Mouse (Mus musculus): ENCODE data around the gene Clcnkb. TPM values are rescaled to one million over a fixed set of nuclear protein-coding genes. Genes with fewer than 3 reads are reported as not detected.

Clcnkb gene
- polyA plus RNA-seq, 1 experiment from 2014 or later = not detected

DNA sequence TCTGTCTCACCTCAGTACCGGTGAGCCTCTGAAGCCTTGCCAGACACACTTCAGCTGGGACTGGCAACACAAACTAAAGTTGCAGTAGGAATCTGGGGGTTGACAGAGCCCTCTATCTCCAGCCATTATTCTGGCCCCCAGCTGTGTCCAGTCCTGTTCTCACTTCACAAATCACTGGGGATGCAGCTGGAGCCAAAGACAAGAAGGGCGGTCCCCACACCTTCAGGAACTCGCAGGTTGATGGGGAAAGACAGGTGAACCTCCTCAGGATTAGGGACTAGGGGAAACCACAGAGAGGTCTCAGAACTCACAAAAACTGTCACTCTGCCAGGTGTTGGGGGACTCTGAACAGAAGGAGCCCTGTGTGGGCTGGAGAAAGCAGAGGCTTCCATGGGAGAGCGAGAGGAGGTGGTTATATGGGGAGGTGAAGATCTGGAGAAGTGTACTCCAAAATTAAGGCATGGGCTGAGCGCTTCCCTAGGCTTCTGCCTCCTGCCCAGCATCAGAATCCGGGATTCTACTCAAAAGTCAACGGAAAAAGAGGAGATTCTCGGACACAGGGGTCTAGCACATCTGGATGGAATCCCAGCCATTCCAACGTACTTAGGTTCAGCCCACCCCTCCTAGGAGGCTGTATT, 4.5 kb upstream of the Clcnkb start, which contains the start of gene Hspb7:
TSS of gene Hspb7 (plus strand) at position 588 of the 638 bp plus-strand sequence.
- Histone ChIP-seq H3K9ac (peak within 1 kb of the TSS; percentile 46; the same call in 1 of the 2 replicates), H3K4me2 (no peak within 1 kb of the TSS), H3K27ac (no peak within 1 kb of the TSS), H3K9me3 (no peaks in the 10 kb centered on the region), H3K36me3 (no peaks in the 10 kb centered on the region), H3K4me1 (peaks cover 15% of the 10 kb centered on the region), H3K27me3 (peaks cover 20% of the 10 kb centered on the region), H3K4me3 (no peak within 1 kb of the TSS)
- 50% methylated on average over 9 of the region's 9 CpGs for WGBS
- ATAC-seq (ENCODE audit: insufficient number of reproducible peaks, insufficient read depth, low FRiP score, low TSS enrichment, low read depth) = no peak

DNA sequence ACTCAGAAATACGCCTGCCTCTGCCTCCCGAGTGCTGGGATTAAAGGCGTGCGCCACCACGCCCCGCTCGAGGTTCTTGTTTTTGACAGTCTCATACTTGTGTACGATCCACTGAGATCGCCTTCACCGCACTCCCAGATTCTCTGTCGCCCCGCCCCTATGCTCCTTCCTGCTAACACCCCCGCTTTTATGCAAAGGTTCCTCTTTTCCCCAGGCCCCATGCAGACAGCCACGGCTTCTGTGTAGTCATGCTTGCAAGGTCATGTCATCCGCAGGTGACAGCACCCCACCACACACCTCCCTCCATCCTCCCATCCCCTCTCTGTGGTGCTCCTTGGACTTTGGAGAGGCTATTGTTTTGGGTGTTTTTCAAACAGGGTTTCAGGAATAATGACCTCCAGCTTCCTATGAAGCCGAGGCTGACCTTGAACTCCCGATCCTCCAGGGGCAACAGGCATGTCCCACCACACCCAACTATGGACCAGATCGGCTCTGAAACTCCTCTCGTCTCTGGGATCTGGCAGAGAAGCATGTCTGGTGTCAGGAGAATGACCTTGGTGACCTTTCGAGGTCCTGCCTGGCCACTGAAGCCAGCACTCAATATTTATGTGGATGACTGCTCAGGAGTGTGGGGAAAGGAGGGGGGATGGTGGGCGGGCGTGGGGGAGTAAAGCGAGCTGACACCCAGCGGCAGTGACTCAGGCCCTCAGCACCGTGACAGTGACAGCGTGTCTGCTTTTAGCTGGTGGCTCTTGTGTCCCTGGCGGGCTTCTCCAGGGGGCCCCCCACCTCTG, 3.8 kb upstream of the Clcnkb start:
- Histone ChIP-seq H3K27ac (no peak overlapping the region), H3K9ac (no peak overlapping the region), H3K36me3 (no peaks in the 10 kb centered on the region), H3K4me1 (peaks cover 10% of the 10 kb centered on the region; the same call in 1 of the 2 replicates), H3K9me3 (no peaks in the 10 kb centered on the region), H3K27me3 (peaks cover 14% of the 10 kb centered on the region), H3K4me2 (no peak overlapping the region), H3K4me3 (no peak overlapping the region)
- no peak for ATAC-seq (ENCODE audit: insufficient number of reproducible peaks, insufficient read depth, low FRiP score, low TSS enrichment, low read depth)
- 70% methylated on average over 27 of the region's 27 CpGs for WGBS

DNA sequence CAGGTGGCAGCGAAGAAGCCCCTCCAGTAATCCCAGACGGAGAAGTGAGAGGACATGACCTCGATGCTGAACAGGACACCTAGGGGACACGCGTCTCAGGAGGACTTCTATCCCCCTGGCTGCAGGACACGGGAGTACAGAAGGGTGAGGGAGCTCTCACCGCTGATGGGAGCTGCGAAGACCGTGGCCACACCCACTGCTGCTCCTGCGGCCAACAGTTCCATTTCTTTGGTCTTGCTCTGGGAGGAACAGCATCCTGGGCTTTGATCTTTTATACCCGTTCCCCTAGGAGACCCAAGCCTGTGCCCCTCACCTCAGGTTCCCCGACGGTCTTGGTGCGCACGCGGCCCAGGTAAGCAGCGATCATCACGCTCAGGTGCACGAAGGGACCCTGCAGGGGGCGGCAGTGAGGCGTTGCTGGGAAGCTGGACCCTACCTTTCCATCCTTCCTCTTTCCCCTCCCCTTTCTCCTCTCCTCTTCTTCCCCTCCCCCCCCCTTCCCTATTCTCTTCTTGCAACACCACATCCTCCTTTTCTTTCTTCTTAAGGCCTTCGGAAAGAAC, 4.3 kb downstream of the Clcnkb start:
- peaks cover 21% of the 10 kb centered on the region; the same call in 1 of the 2 replicates for H3K27me3 ChIP-seq
- H3K4me3 ChIP-seq = no peak overlapping the region
- H3K36me3 ChIP-seq = no peaks in the 10 kb centered on the region
- no peaks in the 10 kb centered on the region for H3K4me1 ChIP-seq
- H3K9me3 ChIP-seq = no peaks in the 10 kb centered on the region
- ATAC-seq (ENCODE audit: insufficient number of reproducible peaks, insufficient read depth, low FRiP score, low TSS enrichment, low read depth) = no peak
- no peak overlapping the region for H3K9ac ChIP-seq
- whole genome bisulfite sequencing = 18% methylated on average over 22 of the region's 22 CpGs
- H3K27ac ChIP-seq = no peak overlapping the region
- H3K4me2 ChIP-seq = no peak overlapping the region

DNA sequence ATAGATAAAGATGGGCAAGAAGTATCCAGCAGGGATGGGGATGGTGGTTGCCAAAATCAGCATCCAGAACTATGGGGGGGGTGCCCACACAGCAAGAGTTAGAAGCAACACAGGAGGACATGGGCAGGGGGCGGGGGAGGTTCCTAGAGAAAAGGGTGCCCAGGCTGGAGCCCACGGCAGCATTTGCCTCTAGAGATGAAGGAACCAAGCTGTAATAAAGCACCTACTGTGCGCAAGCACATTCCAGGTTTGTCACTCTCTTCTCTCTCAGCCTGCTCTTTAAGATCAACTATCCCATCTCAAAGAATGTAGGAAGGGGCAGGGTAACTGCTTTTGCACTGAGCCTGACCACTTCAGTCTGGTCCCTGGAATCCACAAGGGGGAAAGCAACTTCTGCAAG, 7.2 kb downstream of the Clcnkb start:
- no peak overlapping the region for H3K9ac ChIP-seq
- H3K36me3 ChIP-seq = no peaks in the 10 kb centered on the region
- H3K27me3 ChIP-seq = peaks cover 33% of the 10 kb centered on the region
- H3K4me2 ChIP-seq = no peak overlapping the region
- H3K4me1 ChIP-seq = peaks cover 8% of the 10 kb centered on the region
- no peak for ATAC-seq (ENCODE audit: insufficient number of reproducible peaks, insufficient read depth, low FRiP score, low TSS enrichment, low read depth)
- no peak overlapping the region for H3K27ac ChIP-seq
- no peaks in the 10 kb centered on the region for H3K9me3 ChIP-seq
- no peak overlapping the region for H3K4me3 ChIP-seq
- 91% methylated on average over 3 of the region's 3 CpGs for WGBS

DNA sequence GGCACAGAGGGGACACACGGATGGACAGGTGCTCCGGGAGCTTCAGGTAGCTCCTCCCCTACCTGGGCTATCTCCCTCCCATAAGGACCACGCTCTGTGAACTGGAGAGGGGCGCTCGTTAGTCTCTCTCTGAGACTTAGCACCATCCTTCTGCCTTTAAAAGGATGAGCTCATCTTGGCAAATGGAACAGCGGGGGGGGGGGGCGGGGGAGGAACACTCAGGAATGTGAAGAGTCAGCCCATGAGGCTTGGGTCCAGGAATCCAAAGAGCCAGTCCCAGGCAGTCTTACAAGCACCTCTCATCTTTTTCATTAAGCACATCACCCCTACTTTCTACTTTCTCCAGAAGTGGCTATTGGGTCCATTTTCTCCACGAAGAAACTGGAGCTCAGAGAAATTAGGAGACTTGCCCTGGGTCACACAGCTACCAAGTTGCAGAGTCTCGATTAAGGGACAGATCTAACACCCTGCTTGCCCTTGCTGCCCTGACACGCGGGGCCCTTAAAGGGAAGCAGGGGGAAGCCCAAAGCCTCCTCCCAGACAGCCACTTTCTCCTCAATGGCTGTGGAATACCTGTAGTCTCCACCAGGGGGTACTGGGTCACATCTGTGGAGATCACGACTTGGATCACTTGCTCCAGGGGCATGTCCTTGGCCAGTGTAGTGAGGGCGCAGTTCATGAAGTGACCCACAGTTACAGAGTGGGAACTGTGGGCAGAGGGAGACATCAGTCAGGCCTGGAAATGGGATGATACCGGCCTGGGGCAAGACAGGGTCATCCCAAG, 9.1 kb downstream of the Clcnkb start:
- H3K4me2 ChIP-seq = no peak overlapping the region
- no peak for ATAC-seq (ENCODE audit: insufficient number of reproducible peaks, insufficient read depth, low FRiP score, low TSS enrichment, low read depth)
- H3K27me3 ChIP-seq = peaks cover 34% of the 10 kb centered on the region
- 0 out of 2 replicates have a peak overlapping the region, but pooled peaks have one; percentile 46 for H3K9ac ChIP-seq
- H3K4me1 ChIP-seq = peaks cover 8% of the 10 kb centered on the region
- H3K9me3 ChIP-seq = no peaks in the 10 kb centered on the region
- WGBS = 49% methylated on average over 13 of the region's 14 CpGs
- H3K4me3 ChIP-seq = no peak overlapping the region
- H3K27ac ChIP-seq = no peak overlapping the region
- no peaks in the 10 kb centered on the region for H3K36me3 ChIP-seq

DNA sequence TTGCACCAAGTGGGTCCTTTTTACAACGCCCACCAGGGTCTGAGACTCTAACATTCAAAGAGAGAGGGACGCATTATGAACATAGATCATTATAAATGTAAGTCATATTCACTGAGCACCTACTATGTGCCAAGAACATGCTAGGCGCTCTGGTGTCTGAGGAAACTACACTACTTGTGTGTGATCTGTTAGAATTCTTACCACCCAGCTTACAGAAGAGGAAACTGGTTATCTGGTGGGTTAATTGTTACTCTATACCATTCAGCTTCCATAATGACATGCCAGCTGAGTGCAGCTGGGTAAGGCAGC, 10.5 kb downstream of the Clcnkb start:
- H3K9ac ChIP-seq = 0 out of 2 replicates have a peak overlapping the region, but pooled peaks have one; percentile 12
- no peak for ATAC-seq (ENCODE audit: insufficient number of reproducible peaks, insufficient read depth, low FRiP score, low TSS enrichment, low read depth)
- H3K4me1 ChIP-seq = peaks cover 8% of the 10 kb centered on the region

DNA sequence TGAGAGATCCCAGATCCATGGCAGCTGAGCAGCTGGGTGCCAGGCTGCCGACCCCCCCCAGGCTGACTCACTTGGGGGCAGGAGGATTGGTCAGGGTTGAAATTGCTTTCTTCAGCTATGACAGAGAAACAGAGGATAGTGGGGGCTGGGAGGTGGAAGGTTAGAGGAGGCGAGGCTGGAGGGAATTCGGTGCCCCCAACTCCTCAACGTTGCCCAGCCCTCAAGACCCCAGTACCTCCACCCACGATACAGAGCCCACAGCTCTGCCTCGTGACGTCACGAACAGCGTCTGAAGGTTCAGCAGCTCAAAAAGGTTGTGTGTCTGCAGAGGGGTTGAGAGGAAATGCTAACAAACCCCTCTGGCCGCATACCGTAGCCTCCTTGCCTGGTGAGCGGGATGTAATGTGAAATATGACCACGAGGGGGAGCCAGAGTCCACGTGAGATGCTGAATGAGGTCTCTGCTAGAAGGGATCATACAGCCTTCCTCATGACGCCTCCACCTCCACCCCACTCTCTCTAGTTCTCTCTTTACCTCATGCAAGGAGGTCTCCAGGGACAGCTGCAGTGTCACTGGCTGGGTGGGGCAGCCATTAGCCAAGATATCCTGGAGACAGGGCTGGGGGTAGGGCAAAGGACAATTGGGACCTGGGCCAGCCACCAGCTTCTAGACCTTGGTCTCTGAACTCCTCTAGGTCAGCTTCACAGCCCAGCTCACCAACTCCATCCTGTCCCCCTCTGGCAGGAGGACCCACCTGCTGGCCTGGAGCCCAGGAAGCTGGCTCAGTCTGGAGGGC, 11.1 kb downstream of the Clcnkb start:
- peak; percentile 28; the same call in 1 of the 2 replicates for ATAC-seq (ENCODE audit: insufficient number of reproducible peaks, insufficient read depth, low FRiP score, low TSS enrichment, low read depth)
- Histone ChIP-seq H3K27ac (no peak overlapping the region), H3K9ac (peak overlapping the region; percentile 62), H3K36me3 (no peaks in the 10 kb centered on the region), H3K4me2 (peak overlapping the region; percentile 57), H3K4me1 (peaks cover 8% of the 10 kb centered on the region), H3K27me3 (peaks cover 21% of the 10 kb centered on the region), H3K4me3 (peak overlapping the region; percentile 24), H3K9me3 (no peaks in the 10 kb centered on the region)
- WGBS = 12% methylated on average over 15 of the region's 15 CpGs

More for the DNA sequence above, 10.5 kb downstream of the Clcnkb start:
- peaks cover 23% of the 10 kb centered on the region for H3K27me3 ChIP-seq
- H3K27ac ChIP-seq = no peak overlapping the region
- whole genome bisulfite sequencing = 85% methylated on average over 3 of the region's 3 CpGs
- H3K9me3 ChIP-seq = no peaks in the 10 kb centered on the region
- H3K4me3 ChIP-seq = no peak overlapping the region
- no peak overlapping the region for H3K4me2 ChIP-seq
- H3K36me3 ChIP-seq = no peaks in the 10 kb centered on the region

DNA sequence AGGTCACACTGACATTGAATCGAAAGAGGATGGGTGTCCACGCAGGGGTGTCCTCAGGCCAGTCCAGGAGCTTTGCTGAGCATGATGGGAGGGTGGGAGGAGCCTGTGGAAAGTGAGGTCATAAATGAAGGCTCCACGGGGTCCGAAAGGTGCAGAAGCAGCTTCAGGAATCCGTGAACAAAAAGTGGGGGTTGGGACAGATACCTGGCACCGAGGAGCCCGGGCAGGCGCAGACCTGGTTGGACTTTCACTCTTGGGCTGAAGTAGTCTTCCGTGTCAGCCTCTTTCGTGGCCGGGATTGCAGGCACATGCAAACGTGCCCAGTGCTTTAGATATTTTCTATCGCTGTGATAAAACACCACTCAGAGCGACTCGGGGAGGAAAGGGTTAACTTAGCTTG, 15.6 kb downstream of the Clcnkb start:
- 81% methylated on average over 15 of the region's 15 CpGs for WGBS
- peaks cover 19% of the 10 kb centered on the region for H3K4me1 ChIP-seq
- H3K27me3 ChIP-seq = peaks cover 17% of the 10 kb centered on the region
- H3K4me2 ChIP-seq = no peak overlapping the region
- H3K9me3 ChIP-seq = no peaks in the 10 kb centered on the region
- H3K27ac ChIP-seq = no peak overlapping the region
- H3K4me3 ChIP-seq = no peak overlapping the region
- H3K36me3 ChIP-seq = no peaks in the 10 kb centered on the region
- H3K9ac ChIP-seq = no peak overlapping the region
- no peak for ATAC-seq (ENCODE audit: insufficient number of reproducible peaks, insufficient read depth, low FRiP score, low TSS enrichment, low read depth)

DNA sequence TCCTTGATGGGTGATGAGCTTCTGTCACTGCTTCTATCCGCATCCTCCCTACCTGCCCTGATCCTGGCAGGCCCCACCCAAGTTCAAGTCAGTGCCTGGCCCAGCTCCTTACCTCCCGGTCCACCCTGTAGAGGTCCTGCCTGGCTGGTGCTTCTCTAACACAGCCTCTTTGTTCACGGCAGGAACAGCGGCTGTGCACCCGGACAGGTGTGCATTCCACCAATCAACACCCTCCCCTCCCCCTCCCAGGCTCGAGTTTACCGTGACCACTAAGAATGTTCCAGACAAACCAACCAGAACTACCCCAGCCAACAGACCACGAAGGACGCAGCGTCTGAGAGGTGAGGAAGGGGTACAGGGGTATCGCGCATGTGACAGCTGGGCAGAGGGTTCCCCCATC, 17.3 kb downstream of the Clcnkb start, which contains the start of gene Clcnka:
TSS of gene Clcnka (minus strand) at position 180 of the 400 bp plus-strand sequence.
- no peaks in the 10 kb centered on the region for H3K9me3 ChIP-seq
- ATAC-seq (ENCODE audit: insufficient number of reproducible peaks, insufficient read depth, low FRiP score, low TSS enrichment, low read depth) = no peak
- H3K27ac ChIP-seq = no peak within 1 kb of the TSS
- no peak within 1 kb of the TSS for H3K4me3 ChIP-seq
- H3K36me3 ChIP-seq = no peaks in the 10 kb centered on the region
- no peak within 1 kb of the TSS for H3K9ac ChIP-seq
- H3K4me2 ChIP-seq = no peak within 1 kb of the TSS
- peaks cover 11% of the 10 kb centered on the region for H3K4me1 ChIP-seq
- peaks cover 17% of the 10 kb centered on the region for H3K27me3 ChIP-seq
- 44% methylated on average over 12 of the region's 12 CpGs for WGBS

DNA sequence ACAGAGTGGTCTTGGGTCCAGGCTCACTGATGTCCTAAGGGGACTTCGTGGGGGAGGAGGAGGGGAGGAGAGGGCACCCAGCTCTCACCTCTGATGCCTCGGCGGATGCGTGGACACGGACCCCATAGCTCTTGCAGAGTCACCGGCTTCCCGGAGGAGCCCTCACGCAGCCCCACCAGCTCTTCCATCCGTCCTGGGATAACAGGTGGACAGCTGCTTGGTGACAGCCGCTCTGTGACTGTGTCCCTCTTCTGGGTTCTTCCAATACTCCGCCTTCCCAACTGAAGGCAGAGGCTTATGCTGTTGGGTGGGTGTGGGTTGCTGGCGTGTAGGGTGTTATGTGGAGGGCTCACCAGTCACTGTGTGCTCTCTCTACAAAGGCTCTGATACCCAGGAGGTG, 18.0 kb downstream of the Clcnkb start:
- 57% methylated on average over 12 of the region's 12 CpGs for WGBS
- no peak for ATAC-seq (ENCODE audit: insufficient number of reproducible peaks, insufficient read depth, low FRiP score, low TSS enrichment, low read depth)
- H3K27ac ChIP-seq = no peak overlapping the region

More for the DNA sequence above, 18.0 kb downstream of the Clcnkb start:
- Histone ChIP-seq H3K9me3 (no peaks in the 10 kb centered on the region), H3K4me2 (no peak overlapping the region), H3K9ac (no peak overlapping the region), H3K27me3 (peaks cover 17% of the 10 kb centered on the region), H3K4me1 (peaks cover 11% of the 10 kb centered on the region), H3K36me3 (no peaks in the 10 kb centered on the region), H3K4me3 (no peak overlapping the region)

Measured in embryonic facial prominence, embryonic 13.5 days (tissue).